Mouse (Mus musculus): ENCODE results near the gene Zkscan2.

The Zkscan2 gene

GRCm38 (mm10) chr7:123442079-123442478, 58.2 kb downstream of the Zkscan2 start:
- DNase-seq (ENCODE audit: low spot score): no peak

- no peak for DNase-seq (ENCODE audit: low spot score)
These were observed 69.0 kb downstream of the Zkscan2 start for GRCm38 (mm10) chr7:123431206-123431605.

DNA sequence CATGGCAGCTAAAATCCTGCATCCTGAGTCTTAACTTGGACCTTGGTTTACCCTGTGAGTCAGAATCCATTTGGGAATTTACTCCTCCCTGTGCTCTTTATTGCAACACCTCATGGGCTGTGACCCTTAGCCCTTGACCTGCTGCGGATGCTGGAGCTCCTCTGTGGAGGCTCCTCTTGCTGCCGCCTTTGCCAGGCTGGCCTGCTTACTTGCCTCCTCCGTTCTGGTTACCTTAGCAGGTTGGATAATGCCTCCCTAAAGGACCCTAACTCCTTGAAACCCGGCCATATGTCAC, 69.9 kb downstream of the Zkscan2 start:
- DNase-seq (ENCODE audit: low spot score): no peak

- peak; percentile 18 for DNase-seq (ENCODE audit: low spot score)
These were observed 70.4 kb downstream of the Zkscan2 start for GRCm38 (mm10) chr7:123429624-123430410.

Measured in urinary bladder, postnatal 14 days (tissue).